Mouse (Mus musculus) layer of hippocampus, postnatal 10 days (tissue): ENCODE measurements at regions not wholly inside any gene's neighbourhood (a gene's known extent, or its start where the extent isn't known, plus 50 kb on each side); places are given as distances from the start of the nearest gene placed in this dataset.

ENCODE experiments used
- DNase-seq, 2 experiments: peaks; one replicate each; pipeline ENCODE4 v3.0.0; 2021; ENCODE audit warnings: low spot score in 2 of 2

GRCm38 (mm10) chr17:60372206-60372605 is 1359.0 kb upstream of the Nudt12 start:
- DNase-seq = no peak

GRCm38 (mm10) chr17:60355411-60355810 is 1342.2 kb upstream of the Nudt12 start:
- no peak for DNase-seq

DNA sequence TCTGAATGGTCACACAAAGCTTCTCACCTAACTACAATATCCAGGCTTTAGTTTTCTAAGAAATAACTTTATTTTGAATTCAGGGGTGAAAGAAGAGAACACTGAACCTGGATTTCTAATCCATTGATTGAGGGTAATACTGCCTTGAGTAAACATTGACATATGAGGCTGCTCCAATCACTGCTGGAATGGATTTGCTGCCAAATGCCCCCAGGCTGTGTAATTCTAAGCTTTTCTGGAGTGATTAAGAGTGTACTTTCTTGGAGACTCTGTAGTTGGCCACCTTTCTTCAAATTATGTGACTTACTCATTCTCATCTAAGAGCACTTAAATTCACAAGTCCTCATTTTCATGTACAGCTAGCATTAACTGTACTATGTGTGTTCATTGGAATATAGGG is 1331.5 kb upstream of the Nudt12 start:
- no peak for DNase-seq

DNA sequence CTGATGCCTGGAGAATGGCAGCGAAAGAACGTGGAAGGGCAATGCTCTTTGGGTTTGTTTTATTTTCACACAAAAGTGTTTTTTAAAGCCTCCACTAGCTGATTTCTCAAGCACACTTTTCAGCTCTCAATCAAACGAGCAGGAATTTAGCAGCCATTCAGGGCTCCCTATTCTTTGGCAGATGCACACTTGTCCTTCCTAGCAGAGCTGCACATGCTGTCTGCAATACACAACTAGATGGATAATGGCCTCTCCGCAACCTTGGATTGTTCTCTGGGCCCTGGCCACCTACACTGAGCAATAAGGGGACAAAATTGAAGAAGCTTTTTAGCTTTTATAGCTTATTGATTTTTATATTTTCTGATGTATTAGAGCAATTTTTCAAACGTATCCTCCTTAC is 1324.5 kb upstream of the Nudt12 start:
- DNase-seq = peak in 1 of 2 experiments; percentile 10

- no peak for DNase-seq
These were observed 1307.9 kb upstream of the Nudt12 start for GRCm38 (mm10) chr17:60321046-60321445.
